Mouse (Mus musculus): ENCODE data around the gene Zbtb16.

Zbtb16 gene

DNA sequence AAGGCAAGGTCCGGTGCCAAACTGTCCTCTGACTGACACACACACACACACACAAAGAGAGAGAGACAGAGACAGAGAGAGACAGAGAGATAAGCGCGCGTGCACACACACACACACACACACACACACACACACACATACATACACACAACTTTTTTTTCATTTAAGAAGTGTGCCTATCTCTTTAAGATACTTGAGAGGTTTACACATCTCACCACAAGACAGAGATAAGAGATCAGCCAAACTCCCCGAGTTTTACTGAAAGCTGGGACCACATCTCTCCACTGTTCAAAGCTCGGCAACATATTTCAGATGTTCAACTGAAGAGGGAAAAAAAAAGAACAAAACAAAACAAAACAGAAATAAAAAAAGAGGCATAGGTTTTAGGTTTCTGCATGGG is 31.5 kb downstream of the Zbtb16 start:
- DNase-seq (ENCODE audit: inconsistent age in 2 of 2, low spot score in 1 of 2) = no peak

DNA sequence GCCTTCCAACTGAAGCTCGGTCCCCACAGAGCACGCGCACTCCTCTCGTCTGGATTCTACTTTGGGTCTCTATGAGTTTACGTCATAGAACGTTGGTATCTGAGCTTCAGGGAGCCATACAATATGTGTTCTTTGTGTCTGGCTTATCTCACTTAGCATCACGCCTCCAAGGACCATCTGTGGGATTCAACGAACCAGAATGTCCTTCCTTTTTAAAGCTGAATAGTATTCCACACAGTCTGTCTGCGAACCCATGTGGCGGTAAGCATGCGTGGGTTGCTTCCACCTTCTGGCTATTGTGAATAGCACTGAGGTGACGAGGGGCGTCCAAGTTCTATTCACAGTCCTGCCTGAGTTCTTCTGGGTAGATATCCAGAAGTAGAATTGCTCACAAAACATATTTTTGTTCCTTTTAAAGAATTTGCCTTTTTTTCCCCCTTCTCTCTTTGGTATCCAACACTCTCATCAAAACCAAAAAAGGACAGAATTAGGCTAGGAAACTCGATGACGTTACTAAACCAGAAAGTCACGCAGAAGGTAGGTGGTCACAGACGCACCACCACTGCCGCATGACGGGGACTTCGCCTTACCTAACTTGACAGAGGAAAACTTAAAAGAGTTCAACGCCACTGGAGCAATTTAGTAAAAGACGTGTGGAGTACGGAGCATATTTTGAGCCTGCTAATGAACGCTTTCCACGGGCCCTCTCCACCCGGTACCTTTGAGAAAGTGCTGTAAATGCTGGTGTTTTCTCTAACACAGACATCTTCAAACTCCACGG is 32.4 kb downstream of the Zbtb16 start:
- DNase-seq (ENCODE audit: inconsistent age in 2 of 2, low spot score in 1 of 2) = no peak

DNA sequence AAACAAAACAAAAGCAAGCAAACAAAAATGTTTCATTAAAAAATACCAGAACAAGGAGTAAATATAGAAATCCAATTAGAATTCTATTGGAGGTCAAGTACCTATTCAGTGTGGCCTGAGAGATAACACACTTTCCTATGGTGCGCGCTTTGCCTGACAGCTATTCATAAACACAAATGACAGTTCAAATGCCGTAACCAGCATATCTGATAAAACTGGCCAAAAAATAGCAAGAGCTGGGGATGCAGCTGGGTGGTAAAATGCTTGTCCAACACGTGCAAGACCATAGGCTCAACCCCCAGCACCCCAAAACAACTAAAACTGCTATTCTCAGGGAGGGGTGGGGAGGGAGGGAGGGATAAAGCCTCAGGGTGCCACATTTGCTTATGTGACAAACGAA is 33.6 kb downstream of the Zbtb16 start:
- no peak for DNase-seq (ENCODE audit: inconsistent age in 2 of 2, low spot score in 1 of 2)

- DNase-seq (ENCODE audit: inconsistent age in 2 of 2, low spot score in 1 of 2) = no peak
Observed at GRCm38 (mm10) chr9:48801322-48801721, 34.7 kb downstream of the Zbtb16 start.

DNA sequence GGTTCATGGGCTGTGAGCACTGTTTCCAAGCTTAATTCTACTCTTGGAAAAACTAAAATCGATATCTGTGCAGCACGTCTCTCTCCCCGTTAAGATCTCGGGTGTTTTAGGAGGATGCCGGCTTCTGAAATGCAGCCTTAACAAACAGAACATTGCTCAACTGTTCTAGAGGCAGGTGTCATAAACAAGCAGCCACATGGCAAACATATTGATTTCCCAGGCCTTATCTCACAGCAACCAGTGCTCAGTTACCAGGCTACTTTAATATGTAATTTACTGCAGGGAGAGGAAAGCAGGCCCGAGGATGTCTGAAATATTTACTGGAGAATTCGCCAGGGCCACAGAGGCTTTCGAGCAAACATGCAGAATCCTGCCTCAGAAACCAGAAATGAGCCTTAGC is 35.4 kb downstream of the Zbtb16 start:
- DNase-seq (ENCODE audit: inconsistent age in 2 of 2, low spot score in 1 of 2) = no peak

- no peak for DNase-seq (ENCODE audit: inconsistent age in 2 of 2, low spot score in 1 of 2)
Observed at GRCm38 (mm10) chr9:48798044-48798443, 38.0 kb downstream of the Zbtb16 start.

DNA sequence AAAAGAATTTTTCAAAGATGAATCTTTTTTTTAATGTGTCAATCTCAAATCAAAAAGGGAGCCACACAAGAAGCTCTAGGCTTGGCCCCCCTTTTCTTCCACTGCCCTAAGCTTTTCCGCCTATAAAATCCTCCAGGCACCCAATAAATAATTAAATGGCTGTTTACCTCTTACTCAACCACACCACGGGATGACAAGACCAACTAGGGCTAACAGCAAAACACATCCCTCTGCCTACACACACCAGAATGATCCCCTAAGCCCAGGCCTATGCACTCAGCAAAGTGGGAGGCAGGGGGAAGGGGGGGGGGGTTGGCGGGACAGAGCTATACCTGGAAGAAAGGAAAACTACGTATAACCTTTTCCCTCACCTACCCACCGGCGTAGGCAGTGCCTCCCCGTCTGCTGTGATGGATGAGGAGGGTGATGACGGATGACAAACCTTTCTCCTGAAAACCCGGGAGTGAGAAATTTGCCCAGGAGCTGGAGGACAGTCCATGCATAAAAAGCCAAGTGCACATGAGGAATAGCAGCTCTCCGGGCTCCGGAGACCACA is 39.7 kb downstream of the Zbtb16 start:
- no peak for DNase-seq (ENCODE audit: inconsistent age in 2 of 2, low spot score in 1 of 2)

DNA sequence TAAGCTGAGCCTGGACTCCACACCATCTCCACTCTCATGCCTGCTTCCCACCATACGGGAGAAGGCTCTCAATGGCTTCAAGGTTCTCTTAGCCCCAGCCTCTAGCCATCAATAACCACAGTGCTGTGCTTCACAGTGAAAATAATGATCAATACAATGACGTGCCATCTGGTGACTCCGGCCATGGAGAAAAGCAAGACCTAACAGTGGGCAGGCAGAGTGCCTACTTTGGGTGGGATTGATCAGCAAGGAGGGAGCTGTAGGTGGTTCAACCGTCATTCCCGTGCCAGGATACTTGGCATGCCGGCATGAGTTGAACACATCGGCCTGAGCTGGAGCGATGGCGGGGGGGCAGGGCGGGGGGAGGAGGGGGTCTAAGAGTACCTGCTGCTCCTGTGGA is 40.3 kb downstream of the Zbtb16 start:
- DNase-seq (ENCODE audit: inconsistent age in 2 of 2, low spot score in 1 of 2) = no peak

- DNase-seq (ENCODE audit: inconsistent age in 2 of 2, low spot score in 1 of 2) = no peak
Observed at GRCm38 (mm10) chr9:48795095-48795494, 40.9 kb downstream of the Zbtb16 start.

DNA sequence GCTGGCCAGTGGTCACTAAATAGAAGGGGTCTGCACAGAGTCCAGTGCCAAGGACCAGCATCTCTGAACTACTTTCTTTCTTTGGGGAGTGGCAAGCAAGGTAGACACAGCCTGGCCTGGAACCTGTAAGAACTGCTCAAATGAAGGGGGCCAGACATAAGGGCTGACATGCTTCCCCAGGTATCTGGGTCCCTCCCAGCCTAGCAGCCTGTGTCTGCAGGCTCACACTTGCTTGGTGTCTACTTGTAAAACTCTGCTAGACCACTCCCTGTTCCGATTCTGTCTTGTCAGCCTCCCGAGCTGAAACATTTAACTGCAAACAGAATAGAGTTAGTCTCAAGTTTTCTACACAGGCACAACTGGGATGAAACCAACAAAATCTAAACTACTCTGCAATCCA is 41.6 kb downstream of the Zbtb16 start:
- DNase-seq (ENCODE audit: inconsistent age in 2 of 2, low spot score in 1 of 2) = no peak

- DNase-seq (ENCODE audit: inconsistent age in 2 of 2, low spot score in 1 of 2) = no peak
Observed at GRCm38 (mm10) chr9:48793638-48794188, 42.3 kb downstream of the Zbtb16 start.

GRCm38 (mm10) chr9:48790575-48790974 is 45.4 kb downstream of the Zbtb16 start:
- DNase-seq (ENCODE audit: inconsistent age in 2 of 2, low spot score in 1 of 2) = no peak

DNA sequence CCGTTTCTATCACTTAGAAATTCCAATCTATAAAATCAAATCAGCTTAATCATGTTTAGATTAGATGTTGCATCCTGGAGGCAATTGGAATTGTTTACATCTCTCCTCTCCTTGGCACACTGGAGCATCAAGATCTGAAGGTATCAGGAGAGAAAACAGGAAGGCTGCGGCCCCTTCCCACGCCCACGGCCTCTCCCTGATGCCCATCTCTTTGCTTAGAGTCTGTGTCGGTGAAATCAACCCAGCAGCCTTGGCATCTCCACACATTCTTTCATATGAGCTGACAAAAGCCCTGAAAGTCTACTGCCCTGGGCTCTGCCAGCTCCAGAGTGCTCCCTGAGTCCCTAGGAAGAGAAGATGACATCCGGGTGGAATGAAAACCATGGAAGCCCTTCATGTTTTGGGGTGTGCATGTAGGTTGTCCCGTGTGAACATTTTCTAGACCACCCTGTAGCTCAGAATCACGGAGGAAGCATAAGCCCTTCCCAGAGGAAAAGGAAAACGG is 48.1 kb downstream of the Zbtb16 start:
- DNase-seq (ENCODE audit: inconsistent age in 2 of 2, low spot score in 1 of 2) = no peak

DNA sequence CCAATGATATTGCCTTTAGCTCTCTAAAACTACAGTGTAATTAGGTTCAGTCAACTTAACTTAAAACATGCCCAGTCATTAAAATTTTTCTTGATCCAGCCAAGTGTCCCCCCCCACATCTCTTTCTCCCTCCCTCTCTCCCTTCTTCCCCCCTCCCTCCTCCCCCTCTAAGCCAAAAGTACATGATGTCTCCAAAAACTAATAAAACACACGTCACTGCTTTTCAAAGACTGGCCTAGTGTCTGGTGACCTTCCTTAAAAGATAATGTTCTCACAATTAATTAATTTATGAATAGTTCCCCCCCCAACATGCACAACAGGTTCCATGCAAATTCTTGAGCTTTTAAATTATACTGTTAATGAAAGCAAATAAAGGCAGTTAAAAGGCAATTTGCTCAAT is 48.7 kb downstream of the Zbtb16 start:
- no peak for DNase-seq (ENCODE audit: inconsistent age in 2 of 2, low spot score in 1 of 2)

- DNase-seq (ENCODE audit: inconsistent age in 2 of 2, low spot score in 1 of 2) = peak; percentile 51 to 55
Observed at GRCm38 (mm10) chr9:48786814-48787213, 49.2 kb downstream of the Zbtb16 start.

GRCm38 (mm10) chr9:48784937-48785336 is 51.1 kb downstream of the Zbtb16 start:
- DNase-seq (ENCODE audit: inconsistent age in 2 of 2, low spot score in 1 of 2) = no peak

GRCm38 (mm10) chr9:48783292-48783691 is 52.7 kb downstream of the Zbtb16 start:
- no peak for DNase-seq (ENCODE audit: inconsistent age in 2 of 2, low spot score in 1 of 2)

DNA sequence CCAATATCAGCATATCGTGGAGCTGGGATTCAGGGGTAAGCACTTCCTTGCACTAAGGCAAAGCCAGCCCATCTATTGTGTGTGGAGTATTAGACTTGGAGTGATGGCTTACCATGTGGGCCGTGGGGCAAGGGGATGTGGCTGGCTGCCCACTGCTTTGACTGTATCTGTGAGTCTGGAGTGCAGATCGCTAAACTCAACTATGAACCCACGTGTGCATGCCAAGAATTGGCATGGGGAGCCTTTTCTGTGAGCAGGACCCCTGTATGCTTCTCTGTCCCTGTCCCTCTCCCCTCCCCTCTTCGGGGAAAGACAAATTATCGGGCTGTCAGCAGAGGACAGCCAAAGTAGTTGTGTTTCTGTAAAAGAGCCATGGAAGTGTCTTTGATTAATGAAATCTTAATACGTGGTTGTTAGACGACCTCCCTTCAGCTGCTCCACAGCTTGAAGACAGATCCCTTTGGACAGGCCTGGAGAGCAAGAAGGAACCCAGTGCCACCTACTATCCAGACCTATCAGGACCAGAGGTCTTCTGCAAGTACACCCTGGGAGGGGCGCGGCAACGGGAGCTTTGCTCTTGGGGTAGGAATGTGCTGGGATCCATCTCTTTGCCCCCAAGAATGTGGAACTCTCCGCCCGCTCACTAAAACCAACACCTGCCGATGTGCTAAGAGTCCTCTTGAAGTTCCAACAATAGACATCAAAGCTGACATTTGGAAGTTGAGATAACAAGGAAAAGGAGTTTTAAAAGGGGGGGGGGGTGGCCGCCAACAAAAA is 53.5 kb downstream of the Zbtb16 start:
- DNase-seq (ENCODE audit: inconsistent age in 2 of 2, low spot score in 1 of 2) = no peak

DNA sequence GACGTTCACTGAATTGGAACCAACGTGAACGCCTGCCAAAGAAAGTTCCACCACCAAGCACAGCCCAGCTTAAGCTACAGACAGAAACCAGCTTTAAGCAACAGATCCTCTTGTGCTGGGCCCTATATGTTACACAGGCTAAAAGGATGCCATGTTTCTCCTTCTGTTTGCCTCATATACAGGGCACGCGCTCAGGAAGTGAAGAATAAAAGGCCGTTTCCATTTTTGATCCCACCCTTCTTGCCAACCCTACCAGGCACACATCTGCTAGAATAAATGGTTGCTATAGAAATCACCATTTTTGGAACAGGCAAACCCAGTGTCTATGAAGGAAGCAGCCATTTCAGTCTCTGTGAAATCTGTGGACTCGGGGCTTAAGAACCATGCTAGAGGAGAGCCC is 59.8 kb downstream of the Zbtb16 start:
- DNase-seq (ENCODE audit: inconsistent age in 2 of 2, low spot score in 1 of 2) = no peak

- DNase-seq (ENCODE audit: inconsistent age in 2 of 2, low spot score in 1 of 2) = no peak
Observed at GRCm38 (mm10) chr9:48775561-48775960, 60.5 kb downstream of the Zbtb16 start.

- DNase-seq (ENCODE audit: inconsistent age in 2 of 2, low spot score in 1 of 2) = no peak
Observed at GRCm38 (mm10) chr9:48773710-48774109, 62.3 kb downstream of the Zbtb16 start.

- no peak for DNase-seq (ENCODE audit: inconsistent age in 2 of 2, low spot score in 1 of 2)
Observed at GRCm38 (mm10) chr9:48773130-48773529, 62.9 kb downstream of the Zbtb16 start.
